ENCODE assay signal across 11 mouse cellular contexts in the genomic region with DNA sequence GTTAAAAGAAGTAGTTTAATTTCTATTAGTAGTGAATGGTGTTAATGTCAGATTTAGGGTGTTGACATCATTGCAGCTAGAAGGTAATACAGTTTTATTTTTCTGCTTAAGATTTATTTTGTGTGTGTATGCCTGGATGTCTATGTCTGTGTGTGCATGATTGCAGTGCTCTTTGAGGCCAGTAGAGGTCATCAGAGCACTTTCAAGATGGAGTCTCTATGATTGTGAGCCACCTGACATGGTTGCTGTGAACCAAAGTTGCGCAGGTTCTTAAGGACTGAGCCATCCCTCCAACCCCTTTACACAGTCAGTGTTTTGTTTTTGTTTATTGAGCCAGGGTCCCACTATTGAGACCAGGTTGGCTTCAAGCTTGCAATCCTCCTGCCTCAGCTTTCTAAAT. TPM values are rescaled to one million over a fixed set of nuclear protein-coding genes. Genes with fewer than 3 reads are reported as not detected.
DNase-seq lines count a peak whose midpoint lies in the region; ATAC-seq and TF ChIP-seq lines count a peak whose summit lies in the region.
"Had no signal": no experiment of that assay in that cellular context is flagged by ENCODE, and none has a peak within 500 bp of the region (broad histone marks: within the 10 kb centered on the region; RNA-seq: fewer than 3 reads in every experiment).

No protein-coding gene starts in this region.

- H3K4me2 ChIP-seq in liver, embryonic 12.5 days: no peak overlapping the region
- H3K4me2 ChIP-seq: forebrain, embryonic 15.5 days; heart, embryonic 12.5 days; neural tube, embryonic 15.5 days had no signal

- no peaks in the 10 kb centered on the region for H3K79me2 ChIP-seq in liver, adult 2 months (ENCODE audit: control insufficient read depth, insufficient read depth, low read length)

- H3K4me1 ChIP-seq in liver, adult 2 months (ENCODE audit: control insufficient read depth, insufficient read depth, low read length): peaks cover 3% of the 10 kb centered on the region; the same call in 1 of the 2 replicates
- H3K4me1 ChIP-seq in liver, embryonic 12.5 days: peaks cover 21% of the 10 kb centered on the region
- H3K4me1 ChIP-seq in G1E (ENCODE audit: insufficient read depth, low read depth, low read length): peaks cover 3% of the 10 kb centered on the region; the same call in 1 of the 2 replicates
- H3K4me1 ChIP-seq: forebrain, embryonic 15.5 days; heart, embryonic 12.5 days; neural tube, embryonic 15.5 days had no signal

- peak; percentile 46 for DNase-seq in liver, adult 2 months (ENCODE audit: extremely low read depth, low read depth, low spot score)
- DNase-seq in CD4-positive, CD25-positive, alpha-beta regulatory T cell, adult 2 months (ENCODE audit: low read depth, low spot score): peak; percentile 50
- no peak for DNase-seq in G1E (ENCODE audit: low spot score)
- DNase-seq in kidney, postnatal 14 days: no peak
- no peak for DNase-seq in T-cell, adult 2 months (ENCODE audit: low spot score)

- no peaks in the 10 kb centered on the region for H3K36me3 ChIP-seq in liver, adult 2 months (ENCODE audit: control insufficient read depth, insufficient read depth, low read length)
- H3K36me3 ChIP-seq in liver, embryonic 12.5 days: peaks cover 11% of the 10 kb centered on the region
- peaks cover 17% of the 10 kb centered on the region for H3K36me3 ChIP-seq in G1E (replicated peaks)

- WGBS in liver, adult 2 months: 97% methylated on average over 1 of the region's 1 CpGs
- WGBS in liver, embryonic 12.5 days (ENCODE audit: insufficient replicate concordance): 87% methylated on average over 1 of the region's 1 CpGs

- no peak for TF ChIP-seq POLR2A in liver, adult 2 months (IDR thresholded peaks at IDR 0.05; ENCODE audit: extremely low read depth, insufficient read depth, low read length)

- ATAC-seq in liver, embryonic 12.5 days: no peak
- no peak for ATAC-seq in G1E (ENCODE audit: extremely low read depth, insufficient number of reproducible peaks, low FRiP score, poor library complexity, severe bottlenecking)
- ATAC-seq in megakaryocyte progenitor cell, adult 5-6 weeks (replicated peaks; ENCODE audit: poor library complexity): peak; percentile 85
- ATAC-seq: forebrain, embryonic 15.5 days had no signal

- peak; percentile 26; the same call in 1 of the 2 replicates for TF ChIP-seq CTCF in liver, adult 2 months (IDR thresholded peaks at IDR 0.05; ENCODE audit: low read depth, low read length)
- TF ChIP-seq CTCF in G1E (IDR thresholded peaks at IDR 0.05; ENCODE audit: low read depth, low read length): peak; percentile 27; the same call in 1 of the 2 replicates

- no peaks in the 10 kb centered on the region for H3K27me3 ChIP-seq in liver, adult 2 months (ENCODE audit: control insufficient read depth, insufficient read depth, low read length)
- H3K27me3 ChIP-seq in liver, embryonic 12.5 days (replicated peaks): no peaks in the 10 kb centered on the region
- H3K27me3 ChIP-seq in G1E (ENCODE audit: insufficient read depth, low read length): peaks cover 13% of the 10 kb centered on the region
- H3K27me3 ChIP-seq: forebrain, embryonic 15.5 days; neural tube, embryonic 15.5 days had no signal

- no peaks in the 10 kb centered on the region for H3K9me3 ChIP-seq in liver, embryonic 12.5 days (replicated peaks)
- H3K9me3 ChIP-seq in G1E (replicated peaks): no peaks in the 10 kb centered on the region
- H3K9me3 ChIP-seq: forebrain, embryonic 15.5 days; neural tube, embryonic 15.5 days had no signal

- H3K4me3 ChIP-seq in liver, adult 2 months (ENCODE audit: insufficient read depth, low read depth, low read length): no peak overlapping the region
- no peak overlapping the region for H3K4me3 ChIP-seq in liver, embryonic 12.5 days
- H3K4me3 ChIP-seq in G1E (ENCODE audit: low read depth, low read length): no peak overlapping the region
- H3K4me3 ChIP-seq: forebrain, embryonic 15.5 days; heart, embryonic 12.5 days; neural tube, embryonic 15.5 days had no signal

- no peak overlapping the region for H3K27ac ChIP-seq in liver, adult 2 months (replicated peaks; ENCODE audit: insufficient read depth, low read depth, low read length)
- H3K27ac ChIP-seq in liver, embryonic 12.5 days: no peak overlapping the region
- H3K27ac ChIP-seq: forebrain, embryonic 15.5 days; macrophage; neural tube, embryonic 15.5 days had no signal

- H3K9ac ChIP-seq in liver, adult 2 months (ENCODE audit: low read depth, low read length): no peak overlapping the region
- no peak overlapping the region for H3K9ac ChIP-seq in liver, embryonic 12.5 days
- H3K9ac ChIP-seq: forebrain, embryonic 15.5 days; heart, embryonic 12.5 days; neural tube, embryonic 15.5 days had no signal

RNA-seq across cellular contexts. Expression of a gene that starts 7.5 kb away (rescaled TPM):
- total RNA-seq in liver, adult 2 months (2014; rRNA removed): 15.6 and 20.1 TPM in 2 replicates
- 9.3 and 10.8 TPM in 2 replicates for polyA plus RNA-seq in liver, adult 2 months (2012; rRNA removed)
- polyA plus RNA-seq in liver, embryonic 12.5 days (2016; fragmentation: Nextera tagmentation; extraction: Ambion mirVana): 37.1 and 37.2 TPM in 2 replicates
- total RNA-seq in G1E (2014; fragmentation: Nextera tagmentation) (not detected in 2 replicates), G1E (2017) (0.22 and 0.58 TPM in 2 replicates)
- not detected in 2 replicates for polyA plus RNA-seq in G1E (2012)
- 10.6 and 10.7 TPM in 2 replicates for total RNA-seq in megakaryocyte progenitor cell, adult 5-6 weeks (2015)
- total RNA-seq in megakaryocyte progenitor cell, adult 5-6 weeks (2017): 4.3 and 6.8 TPM in 2 replicates

RNA-seq across cellular contexts. Expression of a gene that starts 36.5 kb away (rescaled TPM):
- 27.8 and 33.6 TPM in 2 replicates for total RNA-seq in liver, adult 2 months (2014; rRNA removed)
- polyA plus RNA-seq in liver, adult 2 months (2012; rRNA removed): 11.8 and 14.7 TPM in 2 replicates
- 33.9 and 34.7 TPM in 2 replicates for polyA plus RNA-seq in liver, embryonic 12.5 days (2016; fragmentation: Nextera tagmentation; extraction: Ambion mirVana)
- total RNA-seq in G1E (2014; fragmentation: Nextera tagmentation) (86.2 and 94.0 TPM in 2 replicates), G1E (2017) (45.0 and 46.7 TPM in 2 replicates)
- polyA plus RNA-seq in G1E (2012): 10.2 and 12.4 TPM in 2 replicates
- 39.3 and 40.3 TPM in 2 replicates for total RNA-seq in megakaryocyte progenitor cell, adult 5-6 weeks (2015)
- total RNA-seq in megakaryocyte progenitor cell, adult 5-6 weeks (2017): 36.6 and 62.7 TPM in 2 replicates

RNA-seq across cellular contexts. Expression of a gene that starts 36.5 kb away (rescaled TPM):
- total RNA-seq in liver, adult 2 months (2014; rRNA removed): 683 and 898 TPM in 2 replicates
- polyA plus RNA-seq in liver, adult 2 months (2012; rRNA removed): 622 and 696 TPM in 2 replicates
- 39.1 and 41.1 TPM in 2 replicates for polyA plus RNA-seq in liver, embryonic 12.5 days (2016; fragmentation: Nextera tagmentation; extraction: Ambion mirVana)
- total RNA-seq in G1E (2014; fragmentation: Nextera tagmentation): 32.8 and 48.6 TPM in 2 replicates
- total RNA-seq in G1E (2017): 29.4 and 34.2 TPM in 2 replicates
- polyA plus RNA-seq in G1E (2012): 22.6 and 23.9 TPM in 2 replicates
- total RNA-seq in megakaryocyte progenitor cell, adult 5-6 weeks (2015): 22.7 and 23.0 TPM in 2 replicates
- total RNA-seq in megakaryocyte progenitor cell, adult 5-6 weeks (2017): 19.2 and 32.1 TPM in 2 replicates

Comparison
In these comparisons a context has a peak if more than half of its experiments do, and no peak if none do; other contexts are left out.
1. DNase-seq: peak in liver, adult 2 months (single experiment) and CD4-positive, CD25-positive, alpha-beta regulatory T cell, adult 2 months (single experiment); none in G1E (single experiment), kidney, postnatal 14 days (single experiment) and T-cell, adult 2 months (single experiment).
2. RNA of a gene that starts 36.5 kb away (total RNA-seq): 683 to 898 TPM in liver, adult 2 months; 29.4 to 48.6 TPM in G1E and 19.2 to 32.1 TPM in megakaryocyte progenitor cell, adult 5-6 weeks; every median in the first group is over 10 times any median in the second.